Comparison of ENCODE assay signal across 19 mouse cellular contexts in the genomic region with DNA sequence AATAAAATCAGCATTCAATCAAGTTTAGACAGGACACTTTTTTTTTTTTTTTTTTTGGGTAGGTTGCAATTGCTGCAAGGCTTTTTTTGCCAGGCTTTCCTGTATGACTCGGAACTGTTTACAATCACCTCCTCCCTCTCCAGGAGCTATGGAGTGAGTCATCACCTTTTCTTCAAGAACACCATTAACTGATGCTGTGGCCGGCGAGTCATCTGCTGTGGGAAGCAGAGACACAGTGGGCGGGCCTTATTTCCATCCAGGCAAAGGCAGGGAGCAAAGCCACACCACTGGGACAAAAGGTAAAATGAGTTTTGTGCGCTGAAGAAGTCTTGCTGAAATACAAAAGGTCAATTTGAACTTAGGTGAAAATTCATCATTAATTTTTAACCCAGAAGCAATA. TPM values are rescaled to one million over a fixed set of nuclear protein-coding genes. Genes with fewer than 3 reads are reported as not detected.
DNase-seq lines count a peak whose midpoint lies in the region; ATAC-seq and TF ChIP-seq lines count a peak whose summit lies in the region.
"Had no signal": no experiment of that assay in that cellular context is flagged by ENCODE, and none has a peak within 500 bp of the region (broad histone marks: within the 10 kb centered on the region; RNA-seq: fewer than 3 reads in every experiment).

No protein-coding gene starts in this region.

- H3K9ac ChIP-seq in embryonic facial prominence, embryonic 14.5 days (ENCODE audit: low read depth, low read length): no peak overlapping the region
- no peak overlapping the region for H3K9ac ChIP-seq in intestine, embryonic 15.5 days
- no peak overlapping the region for H3K9ac ChIP-seq in hindbrain, postnatal 0 days (replicated peaks; ENCODE audit: low read length)
- H3K9ac ChIP-seq: embryonic facial prominence, embryonic 12.5 days; heart, embryonic 15.5 days had no signal

- H3K4me2 ChIP-seq in embryonic facial prominence, embryonic 14.5 days (ENCODE audit: low read depth, low read length): no peak overlapping the region
- peak overlapping the region; percentile 31; the same call in 1 of the 2 replicates for H3K4me2 ChIP-seq in intestine, embryonic 15.5 days (replicated peaks)
- H3K4me2 ChIP-seq in hindbrain, postnatal 0 days (ENCODE audit: low read depth, low read length): no peak overlapping the region
- H3K4me2 ChIP-seq: embryonic facial prominence, embryonic 12.5 days; heart, embryonic 15.5 days had no signal

- no peaks in the 10 kb centered on the region for H3K9me3 ChIP-seq in embryonic facial prominence, embryonic 14.5 days (ENCODE audit: control insufficient read depth, low read length)
- H3K9me3 ChIP-seq in embryonic facial prominence, embryonic 10.5 days: no peaks in the 10 kb centered on the region
- H3K9me3 ChIP-seq in intestine, embryonic 15.5 days: no peaks in the 10 kb centered on the region
- no peaks in the 10 kb centered on the region for H3K9me3 ChIP-seq in hindbrain, postnatal 0 days (ENCODE audit: low read length)
- H3K9me3 ChIP-seq: embryonic facial prominence, embryonic 12.5 days; forebrain, embryonic 10.5 days; G1E; heart, embryonic 15.5 days; midbrain, embryonic 10.5 days had no signal

- WGBS in embryonic facial prominence, embryonic 14.5 days: 51% methylated on average over 5 of the region's 5 CpGs
- WGBS in embryonic facial prominence, embryonic 10.5 days: 76% methylated on average over 5 of the region's 5 CpGs
- 27% methylated on average over 5 of the region's 5 CpGs for WGBS in intestine, embryonic 15.5 days
- 61% methylated on average over 5 of the region's 5 CpGs for WGBS in hindbrain, postnatal 0 days

- ATAC-seq in embryonic facial prominence, embryonic 14.5 days (ENCODE audit: low read depth): no peak
- ATAC-seq in intestine, embryonic 15.5 days: peak; percentile 80
- ATAC-seq in hindbrain, postnatal 0 days: no peak

- no peaks in the 10 kb centered on the region for H3K36me3 ChIP-seq in embryonic facial prominence, embryonic 14.5 days (ENCODE audit: control insufficient read depth, insufficient read depth, low read length)
- H3K36me3 ChIP-seq in embryonic facial prominence, embryonic 10.5 days (replicated peaks): no peaks in the 10 kb centered on the region
- H3K36me3 ChIP-seq in intestine, embryonic 15.5 days: no peaks in the 10 kb centered on the region
- H3K36me3 ChIP-seq in hindbrain, postnatal 0 days (ENCODE audit: insufficient read depth, low read length): no peaks in the 10 kb centered on the region
- H3K36me3 ChIP-seq: embryonic facial prominence, embryonic 12.5 days; forebrain, embryonic 10.5 days; G1E; heart, embryonic 15.5 days; midbrain, embryonic 10.5 days had no signal

- H3K4me3 ChIP-seq in embryonic facial prominence, embryonic 14.5 days (ENCODE audit: low read depth, low read length): no peak overlapping the region
- H3K4me3 ChIP-seq in embryonic facial prominence, embryonic 10.5 days: no peak overlapping the region
- no peak overlapping the region for H3K4me3 ChIP-seq in intestine, embryonic 15.5 days (replicated peaks)
- no peak overlapping the region for H3K4me3 ChIP-seq in hindbrain, postnatal 0 days (ENCODE audit: low read length)
- H3K4me3 ChIP-seq: embryonic facial prominence, embryonic 12.5 days; forebrain, embryonic 10.5 days; heart, embryonic 15.5 days; midbrain, embryonic 10.5 days had no signal

- H3K27ac ChIP-seq in embryonic facial prominence, embryonic 14.5 days (replicated peaks; ENCODE audit: low read depth, low read length): no peak overlapping the region
- H3K27ac ChIP-seq in embryonic facial prominence, embryonic 10.5 days (replicated peaks): no peak overlapping the region
- no peak overlapping the region for H3K27ac ChIP-seq in intestine, embryonic 15.5 days
- H3K27ac ChIP-seq in hindbrain, postnatal 0 days: no peak overlapping the region
- H3K27ac ChIP-seq: embryonic facial prominence, embryonic 12.5 days; forebrain, embryonic 10.5 days; heart, embryonic 15.5 days; midbrain, embryonic 10.5 days had no signal

- no peaks in the 10 kb centered on the region for H3K27me3 ChIP-seq in embryonic facial prominence, embryonic 14.5 days (replicated peaks; ENCODE audit: control insufficient read depth, insufficient read depth, low read length)
- H3K27me3 ChIP-seq in embryonic facial prominence, embryonic 10.5 days (replicated peaks; ENCODE audit: low read depth, poor library complexity, severe bottlenecking): no peaks in the 10 kb centered on the region
- no peaks in the 10 kb centered on the region for H3K27me3 ChIP-seq in intestine, embryonic 15.5 days (replicated peaks)
- H3K27me3 ChIP-seq in hindbrain, postnatal 0 days (ENCODE audit: insufficient read depth, low read length): no peaks in the 10 kb centered on the region
- H3K27me3 ChIP-seq: embryonic facial prominence, embryonic 12.5 days; heart, embryonic 15.5 days had no signal

- H3K4me1 ChIP-seq in embryonic facial prominence, embryonic 14.5 days (ENCODE audit: control insufficient read depth, insufficient read depth, low read length): no peaks in the 10 kb centered on the region
- H3K4me1 ChIP-seq in embryonic facial prominence, embryonic 10.5 days: no peaks in the 10 kb centered on the region
- H3K4me1 ChIP-seq in intestine, embryonic 15.5 days (replicated peaks): no peaks in the 10 kb centered on the region
- H3K4me1 ChIP-seq in hindbrain, postnatal 0 days (ENCODE audit: insufficient read depth, low read length): no peaks in the 10 kb centered on the region
- H3K4me1 ChIP-seq: embryonic facial prominence, embryonic 12.5 days; forebrain, embryonic 10.5 days; heart, embryonic 15.5 days; midbrain, embryonic 10.5 days had no signal

- DNase-seq in embryonic facial prominence, embryonic 14.5 days (ENCODE audit: low spot score): peak; percentile 13
- no peak for DNase-seq in embryonic facial prominence, embryonic 10.5 days (ENCODE audit: low spot score)
- peak; percentile 30 for DNase-seq in right cerebral cortex, postnatal 25 days
- DNase-seq in right cerebral cortex, postnatal 4 days: no peak
- DNase-seq in hindbrain, postnatal 0 days (ENCODE audit: low spot score): no peak
- no peak for DNase-seq in layer of hippocampus, adult 8-10 months (ENCODE audit: low spot score in 2 of 2)
- DNase-seq in kidney, adult 11 months: no peak
- DNase-seq: B cell, adult 2 months; cerebellum, postnatal 36 days; heart, adult 11 months; kidney, adult 18-20 months; retina, postnatal 1 day; thymus, adult 18-20 months had no signal

- TF ChIP-seq CTCF in hindbrain, postnatal 0 days (IDR thresholded peaks at IDR 0.05; ENCODE audit: low read depth): no peak

RNA-seq across cellular contexts. Expression of gene Wdfy2, which starts 24.7 kb away (rescaled TPM):
- 11.6 and 13.7 TPM in 2 replicates for polyA plus RNA-seq in embryonic facial prominence, embryonic 14.5 days (2014; fragmentation: Nextera tagmentation; extraction: Ambion mirVana)
- 13.6 and 16.0 TPM in 2 replicates for polyA plus RNA-seq in embryonic facial prominence, embryonic 10.5 days (2016; fragmentation: Nextera tagmentation; extraction: Ambion mirVana)
- 4.0 and 4.2 TPM in 2 replicates for polyA plus RNA-seq in intestine, embryonic 15.5 days (2015; fragmentation: Nextera tagmentation; extraction: Ambion mirVana)
- 16.9 and 20.6 TPM in 2 replicates for total RNA-seq in hindbrain, postnatal 0 days (2014; rRNA removed)
- polyA plus RNA-seq in hindbrain, postnatal 0 days (2015; fragmentation: Nextera tagmentation; extraction: Ambion mirVana): 4.5 and 4.6 TPM in 2 replicates
- total RNA-seq in layer of hippocampus, adult 8-10 months (2022): 10 to 100 TPM; 15.9 to 19.2 (median 17.7) TPM

RNA-seq across cellular contexts. Expression of gene Ints6, which starts 51.8 kb away (rescaled TPM):
- polyA plus RNA-seq in embryonic facial prominence, embryonic 14.5 days (2014; fragmentation: Nextera tagmentation; extraction: Ambion mirVana): 26.6 and 27.0 TPM in 2 replicates
- polyA plus RNA-seq in embryonic facial prominence, embryonic 10.5 days (2016; fragmentation: Nextera tagmentation; extraction: Ambion mirVana): 19.9 and 20.5 TPM in 2 replicates
- polyA plus RNA-seq in intestine, embryonic 15.5 days (2015; fragmentation: Nextera tagmentation; extraction: Ambion mirVana): 20.2 and 20.3 TPM in 2 replicates
- 26.3 and 31.7 TPM in 2 replicates for total RNA-seq in hindbrain, postnatal 0 days (2014; rRNA removed)
- 7.5 and 9.9 TPM in 2 replicates for polyA plus RNA-seq in hindbrain, postnatal 0 days (2015; fragmentation: Nextera tagmentation; extraction: Ambion mirVana)
- total RNA-seq in layer of hippocampus, adult 8-10 months (2022): 10 to 100 TPM; 32.8 to 51.3 (median 42.3) TPM

Comparison
In these comparisons a context has a peak if more than half of its experiments do, and no peak if none do; other contexts are left out.
1. DNase-seq: peak in embryonic facial prominence, embryonic 14.5 days (single experiment) and right cerebral cortex, postnatal 25 days (single experiment); none in embryonic facial prominence, embryonic 10.5 days (single experiment), right cerebral cortex, postnatal 4 days (single experiment), hindbrain, postnatal 0 days (single experiment), layer of hippocampus, adult 8-10 months (0 of 2) and kidney, adult 11 months (single experiment).